Mouse (Mus musculus): ENCODE data around the gene Inhbc.

The Inhbc gene

DNA sequence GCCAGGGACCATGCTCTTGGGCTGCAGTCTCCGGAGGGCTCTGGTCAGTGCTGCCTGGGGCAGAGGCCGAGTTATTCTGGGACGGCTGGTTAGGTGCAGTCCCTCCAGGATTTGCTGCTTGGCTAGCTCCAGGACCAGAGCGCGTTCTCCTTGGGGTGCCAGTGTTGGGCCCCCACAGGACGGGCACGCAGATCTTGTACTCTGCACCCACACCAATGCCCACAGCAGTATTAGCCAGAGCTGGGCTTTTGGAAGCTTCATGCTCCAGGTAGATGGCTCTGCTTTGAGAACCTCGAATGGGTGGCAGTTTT, 19.0 kb downstream of the Inhbc start:
- DNase-seq: no peak

DNA sequence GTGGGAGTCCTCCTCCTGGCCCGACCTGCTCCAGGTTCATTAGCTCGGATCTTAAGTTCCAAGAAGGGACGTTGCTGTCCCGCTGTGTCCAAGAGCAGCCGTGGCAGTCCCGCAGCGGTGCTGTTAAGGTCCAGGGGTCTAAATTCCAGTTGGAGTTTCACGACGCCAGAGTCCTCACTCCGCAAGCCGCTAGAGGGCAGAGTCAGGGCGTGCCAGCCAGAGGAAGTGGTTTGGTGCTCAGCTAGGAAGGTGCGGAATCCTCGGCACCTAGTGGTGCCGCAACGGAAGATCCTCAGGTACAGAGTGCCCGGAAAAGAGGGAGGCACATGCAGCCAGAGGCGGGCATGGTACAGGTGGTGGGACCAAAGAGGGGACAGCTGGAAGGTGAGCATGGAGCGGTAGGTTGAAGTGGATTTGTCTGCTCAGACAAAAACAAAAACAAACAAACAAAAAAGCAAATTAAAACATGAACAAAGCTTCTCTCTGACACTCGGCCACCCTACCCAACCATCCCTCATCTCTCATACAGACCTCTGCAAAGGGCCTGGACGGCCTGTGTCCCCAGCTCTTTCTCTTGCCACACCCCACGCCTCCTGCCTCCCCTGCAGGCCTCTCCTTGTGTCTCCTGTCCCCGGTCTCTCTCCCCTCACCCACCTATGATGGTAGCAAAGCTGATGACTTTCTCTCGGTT, 19.5 kb downstream of the Inhbc start:
- DNase-seq: peak; percentile 87

DNA sequence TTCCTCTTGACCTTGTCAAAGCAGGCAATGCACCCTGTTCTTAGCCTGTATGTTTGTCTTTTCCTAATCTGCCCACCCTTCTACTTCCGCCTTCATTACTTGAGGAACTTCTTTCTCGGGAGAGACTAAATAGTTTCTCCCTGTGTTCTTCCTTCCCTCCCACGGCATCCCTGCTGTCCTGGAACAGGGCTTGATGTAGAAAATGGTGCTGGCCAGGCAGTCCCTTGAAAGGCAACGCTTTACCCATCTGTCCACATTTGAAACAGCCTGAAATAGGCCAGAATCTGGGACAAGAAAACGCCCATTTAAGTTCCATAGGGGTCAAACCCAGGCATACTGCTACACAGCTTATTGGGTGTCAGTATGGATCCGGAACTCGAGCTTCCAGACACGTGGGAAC, 20.4 kb downstream of the Inhbc start:
- no peak for DNase-seq

DNA sequence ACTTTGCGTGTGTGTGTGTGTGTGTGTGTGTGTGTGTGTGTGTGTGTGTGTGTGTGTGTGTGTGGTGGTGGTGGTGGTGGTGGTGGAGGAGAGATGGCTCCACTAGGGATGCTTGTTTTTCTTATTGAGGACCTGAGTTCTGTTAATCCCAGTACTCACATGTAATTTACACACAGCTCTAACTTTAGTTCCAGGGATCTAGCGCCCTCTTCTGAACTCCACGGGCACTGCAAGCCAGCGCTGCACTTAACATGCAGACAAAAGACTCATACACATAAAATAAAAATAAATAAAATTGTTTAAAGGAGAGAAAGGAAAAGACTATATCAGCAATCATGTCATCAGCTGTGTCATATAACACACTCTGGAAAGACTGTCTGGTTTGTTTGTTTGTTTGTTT, 21.3 kb downstream of the Inhbc start:
- DNase-seq: peak; percentile 35

DNA sequence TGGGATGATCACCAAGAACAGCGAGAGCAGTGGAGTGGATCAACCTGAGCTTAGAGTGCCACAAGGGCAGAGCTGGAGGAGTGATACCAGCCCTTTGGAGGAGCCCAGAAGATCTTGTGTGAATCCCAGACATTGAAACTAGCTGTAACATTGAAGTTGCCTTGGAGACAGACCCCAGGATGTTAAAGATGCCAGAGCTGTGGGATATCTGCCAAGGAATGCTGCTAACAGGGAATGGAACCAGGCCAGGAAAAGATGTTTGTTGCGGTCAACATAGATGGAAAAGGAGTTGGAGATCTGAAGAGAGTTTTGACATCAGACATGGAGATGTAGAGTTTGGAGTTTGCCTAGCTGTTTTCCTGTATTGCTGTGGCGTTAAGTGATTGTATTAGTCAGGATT, 24.1 kb downstream of the Inhbc start:
- DNase-seq: no peak

DNA sequence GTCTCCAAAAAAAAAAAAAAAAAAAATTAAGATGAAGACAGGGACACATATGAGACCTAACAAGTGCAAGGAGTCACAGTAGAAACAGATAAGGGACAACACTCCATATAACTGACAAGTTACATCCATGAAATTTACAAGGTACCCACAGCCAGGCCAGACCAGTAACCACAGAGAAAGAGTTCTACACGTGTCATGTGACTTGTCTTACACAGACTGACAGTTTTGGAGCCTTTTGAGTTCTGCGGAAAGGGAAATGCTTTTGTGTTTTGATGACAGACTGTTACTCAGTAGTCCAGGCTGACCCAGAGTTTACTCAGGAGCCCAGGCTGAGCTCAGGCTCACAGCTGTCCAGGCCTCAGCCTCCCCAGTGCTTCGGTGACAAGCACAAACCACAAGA, 27.2 kb downstream of the Inhbc start:
- DNase-seq: no peak

DNA sequence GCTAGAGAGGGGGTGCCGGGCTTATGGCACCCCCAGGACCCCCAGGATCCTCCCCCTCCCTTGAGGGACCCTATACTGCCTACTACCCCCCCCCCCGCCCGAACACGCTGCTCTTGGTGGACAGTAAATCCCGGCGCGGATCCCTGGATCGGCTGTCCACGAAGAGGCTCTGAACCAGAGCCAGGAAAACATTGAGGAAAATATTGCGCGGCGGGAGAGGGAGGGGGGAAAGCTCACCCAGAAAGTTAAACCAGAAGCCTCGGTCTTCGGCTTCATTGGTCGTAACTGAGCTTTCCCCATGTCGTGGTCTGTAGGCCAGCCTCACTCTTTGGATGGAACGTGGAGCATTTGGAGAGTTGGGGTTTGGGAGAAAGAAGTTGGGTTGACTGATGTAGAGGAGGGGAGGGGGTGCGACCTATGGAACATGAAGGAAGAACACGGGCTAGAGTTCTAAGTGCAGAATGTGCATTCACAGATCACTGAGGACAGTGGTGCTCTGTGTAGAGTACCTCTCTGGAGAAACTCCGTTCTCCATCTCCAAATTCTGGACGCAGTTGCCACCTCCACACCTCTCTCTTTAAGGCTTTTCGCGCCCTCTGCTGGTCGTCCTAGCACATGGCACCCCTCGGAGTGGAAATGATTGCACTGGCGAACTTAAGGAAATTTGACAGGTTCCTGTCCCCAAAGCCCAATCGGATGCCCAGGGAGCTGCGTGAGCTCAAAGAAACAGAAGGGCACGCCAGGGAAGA, 28.2 kb downstream of the Inhbc start, which contains the start of gene Gli1:
Gene Gli1 (minus strand): TSS at position 84 of the 749 bp plus-strand sequence.
- peak; percentile 90 for DNase-seq

DNA sequence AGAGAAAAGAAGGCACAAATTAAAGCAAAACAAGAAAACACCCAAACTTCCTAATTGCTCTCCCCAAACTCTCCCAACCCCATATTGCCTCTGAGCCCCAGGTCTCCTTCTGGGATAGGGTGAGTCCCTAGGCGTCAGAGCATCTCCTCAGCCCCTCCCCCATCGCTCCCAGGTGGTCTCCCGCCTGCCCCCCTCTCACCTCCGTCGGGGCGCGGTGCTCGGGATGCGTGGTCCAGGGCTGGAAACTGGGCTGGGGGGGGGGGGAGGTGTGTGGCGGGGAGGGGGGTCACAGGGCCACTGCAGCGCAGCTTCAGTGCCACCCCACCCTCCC, 28.9 kb downstream of the Inhbc start:
- DNase-seq: peak; percentile 47

DNA sequence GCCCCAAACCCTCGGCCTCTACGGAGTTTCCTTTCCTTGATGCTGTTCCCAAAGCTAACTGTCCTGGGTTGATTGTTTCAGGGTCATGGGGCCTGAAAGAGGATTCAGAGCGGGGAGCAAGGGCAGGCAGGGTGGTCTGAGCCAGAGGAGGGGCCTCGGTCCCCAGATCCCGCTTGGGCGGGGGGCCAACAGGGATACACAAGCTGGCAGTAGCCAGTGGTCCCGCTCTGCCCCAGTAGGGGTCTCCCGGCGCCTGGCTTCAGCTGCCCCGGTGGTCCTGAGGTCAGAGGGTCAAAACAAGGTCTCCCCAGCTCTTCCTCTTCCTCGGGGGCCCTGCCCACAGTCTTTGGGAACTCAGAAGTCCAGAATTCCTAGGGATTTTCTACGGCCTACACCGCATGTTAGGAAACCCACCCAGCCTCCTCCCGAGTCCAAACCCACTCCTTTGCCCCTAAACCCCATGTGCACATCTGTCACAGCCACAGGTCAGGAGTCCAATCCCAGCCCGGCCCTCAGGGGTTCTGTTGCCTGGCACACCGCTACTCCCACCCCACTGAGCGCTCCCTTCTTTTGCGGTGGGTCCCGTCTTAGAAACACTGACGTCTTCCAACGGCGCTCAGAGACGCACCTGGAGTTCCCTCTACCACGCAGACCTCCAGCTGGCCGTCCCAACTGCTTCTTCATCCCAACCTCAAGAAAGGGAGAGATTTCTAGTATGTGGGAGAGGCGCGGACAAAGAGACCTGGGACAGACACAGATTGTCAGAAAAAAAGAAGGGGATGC, 29.5 kb downstream of the Inhbc start:
- peak; percentile 55 for DNase-seq

DNA sequence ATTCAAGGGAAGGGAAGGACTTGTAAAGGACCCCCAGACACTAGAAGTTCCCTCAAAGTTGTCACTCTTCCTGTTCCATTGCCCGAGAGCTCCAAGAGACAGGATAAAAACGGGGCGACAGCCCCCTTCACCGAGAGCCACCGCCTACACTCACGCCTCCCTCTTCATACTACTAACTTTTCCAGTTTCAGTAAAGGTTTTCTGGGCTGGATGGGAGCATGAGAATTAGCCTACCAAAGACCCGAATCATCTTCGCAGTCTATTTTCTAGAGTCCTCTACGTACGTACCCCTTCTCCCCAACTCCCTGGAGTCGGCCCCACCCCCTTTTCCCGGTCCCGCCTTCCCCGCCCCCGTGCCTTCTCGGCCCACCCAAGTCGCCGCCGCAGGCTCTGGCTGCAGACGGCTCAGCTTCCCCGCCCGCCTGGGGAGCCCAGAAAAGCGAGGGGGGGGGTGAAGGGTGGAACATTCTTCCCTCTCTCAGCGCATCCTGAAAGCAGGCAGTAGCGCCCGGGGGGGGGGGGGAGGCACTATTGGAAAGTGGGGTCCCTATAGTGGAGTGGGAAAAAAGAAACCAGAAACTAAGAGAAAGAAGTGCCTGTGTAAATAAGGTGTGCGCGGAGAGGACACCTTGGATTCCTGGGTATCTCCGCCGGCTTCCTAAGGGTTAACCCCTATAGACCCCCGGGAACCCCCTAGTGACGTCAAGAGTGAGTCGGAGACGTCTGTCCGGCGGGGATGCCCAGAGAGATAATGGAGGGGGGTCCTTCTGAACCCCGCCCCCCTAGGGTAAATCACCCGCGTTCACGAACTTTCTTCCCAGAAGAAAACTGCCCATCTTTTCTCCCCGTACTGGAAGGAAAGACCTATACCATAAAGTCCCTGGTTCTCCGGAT, 30.3 kb downstream of the Inhbc start:
- DNase-seq: peak; percentile 89

DNA sequence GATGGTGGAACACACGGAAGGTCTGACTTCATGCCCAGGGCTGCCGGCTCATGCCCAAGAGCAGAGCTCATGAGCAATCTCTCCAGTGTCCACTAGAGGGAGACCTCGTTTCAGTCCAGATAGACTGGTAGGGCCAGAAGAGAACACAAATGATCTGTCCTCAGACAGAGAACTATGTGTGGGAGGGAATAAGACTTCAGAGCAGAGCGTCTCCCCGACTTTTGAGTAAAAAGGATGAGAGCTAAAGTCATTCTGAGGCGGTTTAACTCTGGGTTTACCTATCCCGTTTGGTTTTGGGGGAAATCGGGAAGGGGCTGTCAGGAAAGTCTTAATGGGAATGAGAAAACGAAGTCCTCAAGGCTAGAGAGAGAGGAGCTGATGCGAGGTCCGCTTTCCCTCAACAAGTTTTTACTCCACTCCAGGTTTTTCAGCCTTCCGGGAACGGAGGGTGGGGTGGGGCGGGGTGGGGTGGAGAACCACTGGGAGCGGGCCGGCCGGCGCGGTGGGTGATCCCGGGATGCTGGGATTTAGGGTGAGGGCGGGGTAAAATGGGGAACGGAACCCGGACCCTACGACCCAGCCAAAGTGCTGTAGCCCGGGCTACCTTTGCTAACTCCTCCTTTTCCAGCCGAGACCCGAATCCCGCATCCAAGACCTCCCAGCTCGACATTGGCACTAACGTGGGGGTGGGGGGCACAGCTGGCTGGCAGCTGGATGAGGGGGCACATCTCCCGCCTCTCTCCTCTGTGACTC, 31.1 kb downstream of the Inhbc start:
- peak; percentile 93 for DNase-seq

DNA sequence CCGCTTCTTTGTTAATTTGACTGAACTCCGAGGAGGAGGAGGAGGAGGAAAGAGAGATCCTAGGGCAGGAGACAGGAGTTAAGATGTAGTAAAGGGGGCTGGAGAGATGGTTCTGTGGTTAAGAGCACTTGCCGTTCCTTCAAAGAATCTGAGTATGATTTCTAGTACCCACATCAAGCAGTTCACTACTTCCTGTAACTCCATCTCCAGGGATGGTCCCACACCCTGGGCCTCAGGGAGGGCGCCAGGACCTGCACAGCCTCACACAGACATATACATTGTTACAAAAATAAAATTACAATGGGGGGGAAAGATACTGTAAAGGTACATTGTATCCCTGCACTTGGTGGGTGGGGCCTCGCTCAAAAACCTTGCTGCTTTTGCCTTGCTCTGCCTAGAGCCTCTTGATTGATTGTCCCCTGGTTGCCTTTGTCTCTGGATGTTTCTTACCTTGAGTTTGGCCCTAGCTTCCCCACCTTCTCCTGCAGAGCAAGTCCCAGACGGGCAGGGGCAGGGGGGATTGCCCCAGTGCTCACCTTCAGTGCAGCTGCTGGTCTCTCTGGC, 32.6 kb downstream of the Inhbc start:
- DNase-seq: no peak

DNA sequence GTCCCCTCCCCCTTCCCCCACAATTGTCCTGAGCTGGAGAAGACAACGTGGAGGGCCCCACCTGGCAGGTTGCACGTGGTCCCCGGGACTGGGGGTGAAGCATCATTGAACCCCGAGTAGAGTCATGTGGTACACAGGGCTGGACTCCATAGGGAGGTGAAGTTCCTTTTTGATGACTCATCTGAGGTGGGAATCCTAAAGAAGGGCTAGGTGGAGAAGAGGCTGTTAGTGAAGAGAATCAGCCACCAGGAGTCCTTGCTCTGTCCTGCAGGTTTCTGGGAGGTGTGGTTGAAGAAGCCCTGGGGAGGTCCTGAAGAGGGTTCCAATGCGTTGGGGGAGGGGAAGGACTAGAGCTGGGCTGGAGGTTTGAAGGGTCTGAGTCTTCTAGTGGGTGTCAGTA, 33.3 kb downstream of the Inhbc start:
- no peak for DNase-seq

DNA sequence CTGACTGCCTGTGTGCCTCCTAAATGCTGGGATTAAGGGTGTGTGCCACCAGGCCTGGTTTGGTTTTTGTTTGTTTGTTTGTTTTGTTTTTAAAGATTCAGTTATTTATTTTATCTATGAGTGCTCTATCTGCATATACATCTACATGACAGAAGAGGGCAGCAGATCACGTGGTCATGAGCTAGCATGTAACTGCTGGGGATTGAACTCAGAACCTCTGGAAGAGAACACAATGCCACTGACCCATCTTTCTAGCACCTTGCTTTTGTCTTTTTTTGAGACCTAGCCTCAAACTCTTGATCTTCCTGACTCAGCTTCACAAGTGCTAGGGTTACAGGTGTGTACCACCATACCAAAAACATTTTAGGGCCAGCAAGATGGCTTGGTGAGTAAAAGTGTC, 35.0 kb downstream of the Inhbc start:
- no peak for DNase-seq

DNA sequence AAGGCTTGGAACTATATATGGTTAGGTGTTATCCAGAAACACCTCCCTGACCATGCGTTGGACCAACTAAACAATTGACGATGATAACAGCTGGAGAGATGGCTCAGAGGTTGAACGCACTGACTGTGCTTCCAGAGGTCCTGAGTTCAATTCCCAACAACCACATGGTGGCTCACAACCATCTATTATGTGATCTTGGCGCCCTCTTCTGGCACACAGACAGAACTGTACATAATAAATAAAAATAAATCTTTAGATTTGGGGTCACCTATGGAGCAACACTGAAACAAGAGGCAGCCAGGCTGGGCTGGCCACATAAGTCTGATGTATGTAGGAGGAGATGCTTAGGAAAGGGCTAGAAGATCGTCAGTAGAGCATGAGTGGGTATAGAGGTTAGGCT, 37.1 kb downstream of the Inhbc start:
- DNase-seq: no peak

DNA sequence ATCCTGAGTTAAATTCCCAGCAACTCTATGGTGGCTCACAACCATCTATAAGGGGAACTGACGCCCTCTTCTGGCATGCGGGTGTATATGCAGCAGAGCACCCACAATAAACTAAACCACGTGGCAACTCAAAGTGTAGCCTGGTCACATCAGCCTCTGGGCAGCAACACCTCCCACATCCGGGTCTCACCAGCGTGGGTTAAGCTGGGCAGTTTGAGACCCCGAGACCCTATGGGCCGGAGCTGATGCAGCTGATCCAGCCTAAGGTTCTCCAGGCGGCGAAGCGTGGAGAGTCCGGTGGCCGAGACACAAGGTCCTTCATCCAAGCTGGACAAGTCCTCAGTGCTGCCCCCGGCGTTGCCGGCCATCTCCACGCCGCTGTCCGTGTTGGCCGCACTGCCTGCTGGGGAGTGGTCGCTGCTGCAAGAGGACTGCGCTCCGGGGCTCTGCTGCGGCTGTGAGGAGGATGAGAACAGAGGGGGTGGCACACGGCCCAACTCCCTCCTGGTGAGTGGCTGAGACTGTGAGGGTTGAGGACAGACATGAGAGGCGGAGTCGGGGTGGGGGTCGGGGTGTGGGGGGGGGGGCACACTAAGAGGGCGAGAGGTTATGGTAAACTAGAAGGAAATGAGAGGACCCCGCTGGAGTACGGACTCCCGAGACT, 37.9 kb downstream of the Inhbc start:
- DNase-seq: no peak

DNA sequence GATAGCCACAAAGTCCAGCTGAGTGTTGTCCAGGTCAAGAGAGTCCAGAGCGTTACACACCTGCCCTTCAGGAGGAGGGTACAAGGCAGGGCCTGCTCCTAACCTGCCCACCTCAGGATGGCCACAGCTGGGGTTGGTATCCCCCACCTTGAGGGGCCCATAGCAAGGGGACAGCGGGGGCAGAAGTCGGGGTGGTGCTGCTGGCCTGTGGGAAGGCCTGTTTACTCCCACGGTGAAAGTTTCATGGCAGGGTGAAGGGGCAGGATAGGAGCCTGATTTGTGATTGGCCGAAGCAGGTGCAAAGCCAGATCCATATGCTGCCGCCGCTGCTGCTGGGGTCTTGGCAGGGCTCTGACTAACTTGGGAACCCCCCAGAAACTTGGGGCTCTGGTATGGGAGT, 40.0 kb downstream of the Inhbc start:
- peak; percentile 5 for DNase-seq

DNA sequence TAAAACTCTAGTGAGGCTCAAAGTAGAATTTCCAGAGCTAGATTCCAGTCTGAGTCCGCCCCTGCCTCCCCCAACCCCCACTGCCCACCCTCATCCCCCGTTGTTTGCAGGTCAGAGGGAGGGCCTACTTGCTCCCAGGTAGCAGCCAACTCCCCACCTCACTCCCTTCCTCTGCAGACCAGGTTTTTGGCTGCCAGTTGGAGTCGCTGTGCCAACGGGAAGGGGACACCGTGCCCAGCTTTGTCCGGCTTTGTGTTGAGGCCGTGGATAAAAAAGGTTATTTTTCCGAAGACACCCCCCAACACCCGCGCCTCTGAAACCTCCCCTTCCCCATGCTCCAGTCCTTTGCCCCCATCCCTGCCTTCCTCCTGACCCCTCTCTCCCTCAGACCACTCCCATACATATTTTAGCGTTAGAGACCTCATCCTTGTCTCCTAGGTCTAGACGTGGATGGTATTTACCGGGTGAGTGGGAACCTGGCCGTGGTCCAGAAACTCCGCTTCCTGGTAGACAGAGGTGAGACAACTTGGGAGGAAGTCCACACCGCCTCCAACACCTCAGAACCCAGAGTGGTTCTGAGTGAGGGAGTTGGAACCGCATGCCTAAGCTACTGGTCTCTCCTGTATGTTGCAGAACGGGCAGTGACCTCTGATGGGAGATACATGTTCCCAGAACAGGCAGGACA, 42.6 kb downstream of the Inhbc start:
- DNase-seq: peak; percentile 51

DNA sequence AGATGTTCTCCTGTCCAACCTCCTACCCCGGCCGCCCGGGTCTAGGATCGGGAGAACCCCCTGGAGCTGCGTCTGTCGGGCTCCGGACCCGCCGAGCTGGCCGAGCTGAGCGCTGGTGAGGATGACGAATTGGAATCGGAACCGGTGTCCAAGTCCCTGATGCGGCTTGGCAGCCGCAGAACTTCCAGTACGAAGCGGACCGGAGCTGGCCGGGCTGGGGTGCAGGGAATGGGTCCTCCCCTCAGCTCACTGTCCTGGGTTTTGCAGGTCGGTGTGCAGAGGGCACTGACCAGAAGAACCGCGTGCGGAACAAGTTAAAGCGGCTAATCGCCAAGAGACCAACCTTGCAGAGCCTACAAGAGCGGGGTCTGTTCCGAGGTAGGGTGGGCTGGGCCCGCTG, 43.4 kb downstream of the Inhbc start:
- peak; percentile 52 for DNase-seq

DNA sequence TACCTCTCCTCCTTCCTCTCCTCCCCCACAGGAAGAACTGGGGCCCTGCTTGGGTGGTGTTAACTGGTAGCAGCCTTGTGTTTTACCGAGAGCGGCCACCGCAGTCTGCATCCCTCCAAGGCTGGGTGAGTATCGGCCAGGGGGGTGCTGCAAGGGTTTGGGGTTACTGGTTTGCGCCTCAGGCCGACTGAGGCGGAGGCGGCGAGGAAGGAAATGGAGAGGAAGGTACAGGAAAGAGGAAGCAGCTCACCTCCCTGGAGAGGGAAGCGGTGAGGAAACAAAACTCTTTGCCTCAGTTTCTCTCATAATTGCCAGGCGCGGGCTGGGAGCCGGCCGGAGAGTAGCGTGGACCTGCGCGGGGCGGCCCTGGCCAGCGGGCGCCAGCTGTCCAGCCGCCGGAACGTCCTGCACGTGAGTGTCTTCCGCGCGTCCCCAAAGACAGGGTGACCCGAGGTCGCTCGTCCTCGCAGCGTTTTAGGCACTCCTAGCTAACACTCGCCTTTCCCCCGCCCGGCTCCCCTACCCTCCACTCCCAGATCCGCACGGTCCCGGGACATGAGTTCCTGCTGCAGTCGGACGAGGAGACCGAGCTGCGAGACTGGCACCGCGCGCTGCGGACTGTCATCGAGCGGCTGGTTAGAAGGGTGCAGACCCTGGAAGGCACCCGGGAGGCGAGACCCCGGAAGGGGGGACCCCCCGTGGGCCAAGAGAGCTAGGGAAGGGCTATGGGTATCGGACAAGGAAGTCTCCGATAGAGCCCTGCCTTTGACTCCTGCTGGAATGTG, 44.0 kb downstream of the Inhbc start:
- DNase-seq: peak; percentile 56

All from kidney, postnatal 10 days (tissue).